Mouse (Mus musculus) granulocyte monocyte progenitor cell, adult 5-6 weeks (primary cell): Measurements from ENCODE around the gene Slc25a30. TPM values are rescaled to one million over a fixed set of nuclear protein-coding genes. Genes with fewer than 3 reads are reported as not detected.
A peak's percentile ranks its signal among the peaks of the same experiment; 100 is the strongest.

Experiments used
- ATAC-seq: replicated peaks from 2 replicates; pipeline ENCODE4 v1.8.0; 2016; ENCODE audit warnings: mild to moderate bottlenecking, moderate TSS enrichment, inconsistent platforms; ENCODE audit not compliant: poor library complexity, severe bottlenecking
- total RNA-seq, 2 experiments: library from RNA; stranded (forward) in 1 of 2; stranded (reverse) in 1 of 2; fragments of 200-712, 200-1000 nt in 1 of 2; fragments of >200 nt in 1 of 2; fragmentation: Nextera tagmentation in 1 of 2; gene quantifications; 2 replicates each; pipeline ENCODE4 v1.2.3; 2014 to 2017

Slc25a30 gene
- total RNA-seq, 2 experiments from 2014 or later: 15.4 to 16.0 TPM

DNA sequence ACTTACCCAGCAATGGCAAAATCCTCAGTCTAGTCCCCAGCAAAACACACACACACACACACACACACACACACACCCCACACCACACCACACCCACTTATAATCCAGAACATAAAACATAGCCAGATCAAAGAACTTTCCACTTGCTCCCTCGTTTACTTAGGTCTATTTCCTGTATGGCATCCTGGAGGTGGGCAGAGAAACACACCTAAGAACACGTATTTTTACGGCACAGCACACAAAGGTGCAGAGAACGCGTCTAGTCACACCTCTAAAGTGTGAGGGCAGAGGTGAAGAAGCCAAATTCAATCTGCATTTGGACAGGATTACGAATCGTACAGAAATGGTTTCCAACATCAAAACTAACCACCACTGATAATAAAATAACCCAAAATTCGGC lies 33.6 kb downstream of the Slc25a30 start:
- ATAC-seq: no peak

- no peak for ATAC-seq
Measured at GRCm38 (mm10) chr14:75751040-75751439, 35.8 kb downstream of the Slc25a30 start.

GRCm38 (mm10) chr14:75749123-75749522 lies 37.7 kb downstream of the Slc25a30 start:
- ATAC-seq: no peak

GRCm38 (mm10) chr14:75747960-75748359 lies 38.9 kb downstream of the Slc25a30 start:
- ATAC-seq: no peak

DNA sequence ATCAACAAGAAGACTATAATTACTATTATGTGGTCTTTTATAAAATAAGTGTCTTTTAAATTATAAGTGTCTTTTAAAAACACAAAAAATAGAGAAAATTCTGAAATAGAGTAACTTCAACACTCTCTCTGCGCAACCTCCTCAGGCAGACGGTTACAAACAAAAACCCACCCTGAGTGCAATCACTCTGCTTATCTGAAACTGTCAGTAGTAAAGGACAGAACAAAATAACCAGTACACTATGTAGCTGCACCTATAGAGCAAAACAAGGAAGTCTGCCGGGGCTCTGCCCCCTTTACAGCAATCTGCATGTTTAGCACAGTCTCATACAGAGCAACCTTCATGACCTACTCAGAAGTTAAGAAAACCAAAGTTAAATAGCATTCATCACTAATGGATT lies 44.9 kb downstream of the Slc25a30 start:
- ATAC-seq: no peak

DNA sequence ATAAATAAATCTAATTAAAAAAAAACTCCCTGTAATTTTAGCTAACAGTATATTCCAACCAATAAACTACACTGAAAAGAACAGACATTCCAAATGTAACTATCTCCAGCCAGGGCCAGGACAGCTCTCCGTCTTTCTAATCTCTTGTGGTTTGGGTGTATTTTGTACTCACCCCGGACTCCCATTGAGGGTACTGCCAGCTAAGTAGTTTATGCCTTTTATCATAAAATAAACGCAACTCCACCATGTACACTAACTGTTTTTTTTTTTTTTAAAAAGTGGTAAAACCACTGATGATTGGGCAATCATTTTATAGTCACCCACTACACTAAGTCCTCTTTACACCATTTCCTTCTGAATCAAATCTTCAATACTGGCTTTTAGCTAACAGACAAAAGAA lies 51.2 kb downstream of the Slc25a30 start:
- peak; percentile 35 for ATAC-seq

- ATAC-seq: no peak
Measured at GRCm38 (mm10) chr14:75732631-75733030, 54.2 kb downstream of the Slc25a30 start.

DNA sequence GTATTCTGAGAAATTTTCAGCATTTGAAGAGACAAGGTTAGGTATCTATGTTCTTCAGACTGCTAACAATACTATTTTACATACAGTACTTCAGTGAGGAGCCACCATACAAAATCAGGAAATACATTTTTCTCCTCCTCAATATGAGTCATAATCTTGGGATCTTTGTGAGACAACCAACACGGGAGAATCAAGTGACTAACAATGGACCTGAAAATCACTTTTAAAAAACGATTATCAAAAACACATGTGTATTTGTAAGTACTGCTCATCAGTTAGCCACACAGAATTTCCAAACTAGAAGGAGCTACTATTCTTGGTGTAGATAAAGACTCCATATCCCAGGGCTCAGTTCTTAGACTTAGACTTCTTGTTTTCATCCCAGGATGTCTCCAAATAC lies 55.5 kb downstream of the Slc25a30 start:
- ATAC-seq: no peak

DNA sequence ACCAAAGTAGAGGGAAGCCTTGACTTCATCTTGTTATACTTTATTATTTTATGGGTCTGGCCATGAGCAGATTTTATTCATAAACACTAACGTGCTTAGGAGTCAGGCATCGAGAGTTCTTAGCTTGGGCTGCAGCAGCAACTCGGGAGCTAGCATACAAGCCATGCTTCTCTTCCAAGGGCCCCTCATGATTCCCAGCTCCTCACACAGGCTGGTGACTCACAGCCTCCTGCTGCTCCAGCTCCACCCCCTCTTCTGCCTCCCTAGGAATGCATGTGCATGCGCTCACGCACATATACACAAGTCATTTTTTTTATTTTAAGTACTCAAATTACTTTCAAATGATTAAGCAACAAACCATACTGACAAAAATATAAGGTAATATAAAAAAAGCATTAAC lies 58.7 kb downstream of the Slc25a30 start:
- no peak for ATAC-seq

GRCm38 (mm10) chr14:75727046-75727445 lies 59.8 kb downstream of the Slc25a30 start:
- peak; percentile 82 for ATAC-seq

DNA sequence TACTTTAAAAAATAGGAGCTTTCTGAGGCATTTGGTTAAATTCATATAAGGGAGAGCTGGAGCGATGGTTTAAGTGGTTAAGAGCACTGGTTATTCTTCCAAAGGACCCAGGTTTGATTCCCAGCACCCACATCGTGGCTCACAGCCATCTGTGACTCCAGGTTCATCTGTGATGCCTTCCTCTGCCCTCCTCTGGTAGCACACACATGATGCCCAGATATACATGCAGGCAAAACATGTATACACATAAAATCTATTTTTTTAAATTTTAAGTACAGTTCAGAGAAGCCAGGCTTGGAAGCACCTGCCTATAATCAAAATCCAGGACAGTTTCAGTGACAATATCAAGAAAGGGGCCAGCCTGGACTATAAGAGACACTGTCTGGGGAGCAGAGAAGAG lies 64.0 kb downstream of the Slc25a30 start:
- no peak for ATAC-seq

GRCm38 (mm10) chr14:75721977-75722563 lies 64.8 kb downstream of the Slc25a30 start:
- ATAC-seq: peak; percentile 89

- no peak for ATAC-seq
Measured at GRCm38 (mm10) chr14:75720121-75720520, 66.7 kb downstream of the Slc25a30 start.

GRCm38 (mm10) chr14:75716410-75716809 lies 70.4 kb downstream of the Slc25a30 start:
- ATAC-seq: no peak

- ATAC-seq: no peak
Measured at GRCm38 (mm10) chr14:75713661-75714060, 73.2 kb downstream of the Slc25a30 start.

DNA sequence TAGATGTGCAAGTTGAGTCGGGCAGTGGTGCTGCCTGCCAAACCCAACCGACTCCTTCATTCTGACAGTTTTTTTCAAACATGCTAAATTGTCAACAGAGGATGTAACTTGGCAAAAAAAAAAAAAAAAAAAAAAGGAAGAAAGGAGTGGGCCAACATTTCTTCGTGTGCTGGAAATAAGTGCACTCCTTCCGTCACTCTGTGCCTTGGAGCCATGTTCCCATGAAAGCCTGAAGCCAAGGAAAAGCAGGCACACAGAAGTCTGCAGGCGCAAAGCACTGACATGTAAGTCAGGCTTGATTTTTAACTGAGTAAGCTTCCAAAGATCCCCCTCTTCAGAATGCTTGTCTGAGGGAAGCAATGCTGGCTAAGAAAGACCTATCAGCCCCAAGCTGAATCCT lies 74.2 kb downstream of the Slc25a30 start:
- ATAC-seq: no peak

DNA sequence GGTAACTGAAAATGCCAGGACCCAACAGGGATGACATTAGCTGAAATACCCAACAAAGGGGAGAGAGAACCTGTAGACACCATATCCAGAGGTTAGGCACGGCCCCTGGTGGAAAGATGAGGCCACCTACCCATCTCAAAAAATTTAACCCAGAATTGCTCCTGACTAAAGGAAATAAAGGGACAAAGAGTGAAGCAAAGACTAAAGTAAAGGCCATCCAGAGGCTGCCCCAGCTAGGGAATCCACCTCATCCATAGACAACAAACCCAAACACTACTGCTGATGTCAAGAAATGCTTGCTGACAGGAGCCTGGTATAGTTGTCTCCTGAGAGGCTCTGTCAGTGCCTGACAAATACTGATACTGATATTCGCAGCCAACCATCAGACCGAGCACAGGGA lies 75.1 kb downstream of the Slc25a30 start:
- ATAC-seq: no peak

Other genes starting within 250 kb of the Slc25a30 start
- not detected in 2 replicates for gene Spert, start 193.9 kb downstream of the Slc25a30 start, total RNA-seq (2014; fragmentation: Nextera tagmentation)
- not detected in 2 replicates for gene Spert, start 193.9 kb downstream of the Slc25a30 start, total RNA-seq (2017)
- gene Erich6b, start 144.8 kb downstream of the Slc25a30 start, total RNA-seq (2014; fragmentation: Nextera tagmentation): not detected in 2 replicates
- not detected in 2 replicates for gene Erich6b, start 144.8 kb downstream of the Slc25a30 start, total RNA-seq (2017)
- gene Cog3, start 32.5 kb downstream of the Slc25a30 start, total RNA-seq (2014; fragmentation: Nextera tagmentation): 17.4 and 21.1 TPM in 2 replicates
- gene Cog3, start 32.5 kb downstream of the Slc25a30 start, total RNA-seq (2017): 26.1 and 30.3 TPM in 2 replicates
- gene Tpt1, start 58.1 kb upstream of the Slc25a30 start, total RNA-seq (2014; fragmentation: Nextera tagmentation): 4,580 and 4,737 TPM in 2 replicates
- gene Tpt1, start 58.1 kb upstream of the Slc25a30 start, total RNA-seq (2017): 844 and 942 TPM in 2 replicates
- not detected in 2 replicates for gene Kctd4, start 168.0 kb upstream of the Slc25a30 start, total RNA-seq (2014; fragmentation: Nextera tagmentation)
- gene Kctd4, start 168.0 kb upstream of the Slc25a30 start, total RNA-seq (2017): 0.04 TPM in 1 of 2 replicates, not detected in the other
- 55.9 and 63.7 TPM in 2 replicates for gene Gtf2f2, start 223.8 kb upstream of the Slc25a30 start, total RNA-seq (2014; fragmentation: Nextera tagmentation)
- gene Gtf2f2, start 223.8 kb upstream of the Slc25a30 start, total RNA-seq (2017): 96.4 and 98.2 TPM in 2 replicates